Mouse (Mus musculus): ENCODE measurements around the gene Lrp8. TPM values are rescaled to one million over a fixed set of nuclear protein-coding genes. Genes with fewer than 3 reads are reported as not detected.

Lrp8 gene
- polyA plus RNA-seq, 1 experiment from 2014 or later: 33.5 TPM

- peaks cover 35% of the 10 kb centered on the region for H3K36me3 ChIP-seq (ENCODE audit: control insufficient read depth, insufficient read depth, low read length)
- no peaks in the 10 kb centered on the region for H3K4me1 ChIP-seq (ENCODE audit: control insufficient read depth, insufficient read depth, low read length)
- H3K27ac ChIP-seq (ENCODE audit: low read depth, low read length): no peak overlapping the region
- H3K9ac ChIP-seq (ENCODE audit: low read length): no peak overlapping the region
- DNase-seq (ENCODE audit: low spot score) (no peak), ATAC-seq (no peak)
- no peak overlapping the region for H3K4me2 ChIP-seq (ENCODE audit: low read length)
- H3K9me3 ChIP-seq (replicated peaks; ENCODE audit: control insufficient read depth, low read length): no peaks in the 10 kb centered on the region
- no peak overlapping the region for H3K4me3 ChIP-seq (ENCODE audit: low read depth, low read length)
- WGBS: 92% methylated on average over 3 of the region's 3 CpGs
- H3K27me3 ChIP-seq (replicated peaks; ENCODE audit: control insufficient read depth, insufficient read depth, low read length): no peaks in the 10 kb centered on the region
These were observed 98.1 kb downstream of the Lrp8 start for GRCm38 (mm10) chr4:107900206-107900605.

- no peak for DNase-seq (ENCODE audit: low spot score)
- Histone ChIP-seq H3K27me3 (replicated peaks; ENCODE audit: control insufficient read depth, insufficient read depth, low read length) (no peaks in the 10 kb centered on the region), H3K36me3 (ENCODE audit: control insufficient read depth, insufficient read depth, low read length) (peaks cover 17% of the 10 kb centered on the region), H3K27ac (ENCODE audit: low read depth, low read length) (no peak overlapping the region), H3K9me3 (replicated peaks; ENCODE audit: control insufficient read depth, low read length) (no peaks in the 10 kb centered on the region), H3K4me1 (ENCODE audit: control insufficient read depth, insufficient read depth, low read length) (no peaks in the 10 kb centered on the region), H3K4me3 (ENCODE audit: low read depth, low read length) (no peak overlapping the region), H3K4me2 (ENCODE audit: low read length) (no peak overlapping the region), H3K9ac (ENCODE audit: low read length) (no peak overlapping the region)
- ATAC-seq: no peak
- WGBS: 95% methylated on average over 10 of the region's 10 CpGs
These were observed 102.2 kb downstream of the Lrp8 start for GRCm38 (mm10) chr4:107904252-107904651.

- Histone ChIP-seq H3K9me3 (replicated peaks; ENCODE audit: control insufficient read depth, low read length) (no peaks in the 10 kb centered on the region), H3K36me3 (ENCODE audit: control insufficient read depth, insufficient read depth, low read length) (peaks cover 24% of the 10 kb centered on the region), H3K4me3 (ENCODE audit: low read depth, low read length) (no peak overlapping the region), H3K4me2 (ENCODE audit: low read length) (no peak overlapping the region), H3K27me3 (replicated peaks; ENCODE audit: control insufficient read depth, insufficient read depth, low read length) (no peaks in the 10 kb centered on the region), H3K4me1 (ENCODE audit: control insufficient read depth, insufficient read depth, low read length) (no peaks in the 10 kb centered on the region), H3K9ac (ENCODE audit: low read length) (no peak overlapping the region), H3K27ac (ENCODE audit: low read depth, low read length) (no peak overlapping the region)
- DNase-seq (ENCODE audit: low spot score) (no peak), ATAC-seq (no peak)
- 90% methylated on average over 9 of the region's 9 CpGs for WGBS
These were observed 104.5 kb downstream of the Lrp8 start for GRCm38 (mm10) chr4:107906561-107906960.

DNA sequence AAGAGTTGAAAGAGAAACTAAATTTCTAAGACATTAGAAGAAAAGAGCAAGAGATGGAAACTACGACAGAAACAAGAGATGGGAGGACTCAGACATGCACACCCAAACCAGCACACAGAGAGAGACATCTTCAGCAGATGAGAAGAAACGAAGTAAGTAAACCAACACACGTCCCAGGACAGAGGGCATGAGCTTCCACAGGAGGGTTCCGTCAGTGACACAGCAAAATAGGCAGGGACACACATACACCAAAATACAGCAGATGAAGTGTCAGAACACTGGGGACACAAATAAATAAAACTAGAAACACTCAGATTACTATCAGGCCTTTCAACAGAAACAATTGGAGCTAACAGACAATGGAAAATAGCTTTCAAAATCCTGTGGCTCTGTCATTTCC is 108.0 kb downstream of the Lrp8 start:
- Histone ChIP-seq H3K27me3 (replicated peaks; ENCODE audit: control insufficient read depth, insufficient read depth, low read length) (no peaks in the 10 kb centered on the region), H3K9ac (ENCODE audit: low read length) (no peak overlapping the region), H3K9me3 (replicated peaks; ENCODE audit: control insufficient read depth, low read length) (no peaks in the 10 kb centered on the region), H3K4me1 (ENCODE audit: control insufficient read depth, insufficient read depth, low read length) (no peaks in the 10 kb centered on the region), H3K27ac (ENCODE audit: low read depth, low read length) (no peak overlapping the region), H3K4me2 (ENCODE audit: low read length) (no peak overlapping the region), H3K36me3 (ENCODE audit: control insufficient read depth, insufficient read depth, low read length) (peaks cover 31% of the 10 kb centered on the region), H3K4me3 (ENCODE audit: low read depth, low read length) (no peak overlapping the region)
- 93% methylated on average over 4 of the region's 4 CpGs for WGBS
- DNase-seq (ENCODE audit: low spot score): no peak
- ATAC-seq: no peak

GRCm38 (mm10) chr4:107920336-107920735 is 118.3 kb downstream of the Lrp8 start:
- Histone ChIP-seq H3K27me3 (replicated peaks; ENCODE audit: control insufficient read depth, insufficient read depth, low read length) (no peaks in the 10 kb centered on the region), H3K9ac (ENCODE audit: low read length) (no peak overlapping the region), H3K9me3 (replicated peaks; ENCODE audit: control insufficient read depth, low read length) (no peaks in the 10 kb centered on the region), H3K27ac (ENCODE audit: low read depth, low read length) (no peak overlapping the region), H3K4me3 (ENCODE audit: low read depth, low read length) (no peak overlapping the region), H3K36me3 (ENCODE audit: control insufficient read depth, insufficient read depth, low read length) (no peaks in the 10 kb centered on the region), H3K4me1 (ENCODE audit: control insufficient read depth, insufficient read depth, low read length) (peaks cover 6% of the 10 kb centered on the region; the same call in 1 of the 2 replicates), H3K4me2 (ENCODE audit: low read length) (no peak overlapping the region)
- WGBS: 97% methylated on average over 2 of the region's 2 CpGs
- DNase-seq (ENCODE audit: low spot score) (no peak), ATAC-seq (no peak)

DNA sequence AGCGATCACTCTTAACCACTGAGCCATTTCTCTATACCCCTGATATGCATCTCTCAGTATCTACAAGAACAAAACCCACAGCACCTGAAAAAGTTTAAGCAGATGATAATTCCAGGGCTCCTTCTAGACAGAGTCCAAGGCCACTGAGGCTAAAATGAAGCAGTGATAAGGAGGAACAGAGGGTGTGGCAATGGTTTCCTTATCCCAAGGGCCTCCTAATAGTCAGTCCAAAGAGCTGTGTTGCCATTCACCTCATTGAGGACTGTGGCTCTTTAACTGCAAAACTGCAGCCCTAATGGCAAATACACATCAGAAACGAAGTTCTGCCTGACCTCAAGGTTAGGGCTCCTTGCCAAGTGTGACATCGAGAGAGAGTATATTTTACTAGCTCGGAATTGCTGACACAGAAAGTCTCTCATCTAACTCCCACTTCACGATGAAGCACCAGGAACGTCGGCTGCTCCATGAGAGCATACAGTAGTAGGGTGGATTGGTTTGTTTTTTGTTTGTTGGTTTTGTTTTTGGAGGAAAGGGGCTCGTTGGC is 119.2 kb downstream of the Lrp8 start:
- 84% methylated on average over 8 of the region's 8 CpGs for WGBS
- ATAC-seq: no peak
- no peaks in the 10 kb centered on the region for H3K36me3 ChIP-seq (ENCODE audit: control insufficient read depth, insufficient read depth, low read length)
- H3K9ac ChIP-seq (ENCODE audit: low read length): no peak overlapping the region
- H3K9me3 ChIP-seq (replicated peaks; ENCODE audit: control insufficient read depth, low read length): no peaks in the 10 kb centered on the region
- no peak for DNase-seq (ENCODE audit: low spot score)
- no peak overlapping the region for H3K4me2 ChIP-seq (ENCODE audit: low read length)
- H3K4me1 ChIP-seq (ENCODE audit: control insufficient read depth, insufficient read depth, low read length): peaks cover 6% of the 10 kb centered on the region; the same call in 1 of the 2 replicates
- no peak overlapping the region for H3K4me3 ChIP-seq (ENCODE audit: low read depth, low read length)
- H3K27me3 ChIP-seq (replicated peaks; ENCODE audit: control insufficient read depth, insufficient read depth, low read length): no peaks in the 10 kb centered on the region
- no peak overlapping the region for H3K27ac ChIP-seq (ENCODE audit: low read depth, low read length)

DNA sequence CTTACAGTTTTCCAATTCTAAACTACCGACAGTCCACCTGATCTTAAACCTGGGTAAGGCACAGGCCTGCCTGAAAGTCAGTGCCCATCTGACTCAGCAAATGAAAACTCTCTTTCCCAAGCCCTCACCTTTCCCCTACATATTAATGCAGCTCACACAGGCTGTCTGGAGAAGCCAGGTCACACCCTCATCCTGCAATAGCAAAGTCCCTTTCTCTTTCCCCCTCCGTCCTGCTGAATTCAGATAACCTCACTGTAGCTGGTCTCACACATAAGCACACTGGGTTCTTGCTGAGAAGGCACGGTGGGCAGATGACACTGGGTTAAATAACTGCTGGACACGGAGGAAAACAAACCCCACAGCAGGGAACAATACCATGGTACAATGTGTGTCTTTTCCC is 119.9 kb downstream of the Lrp8 start:
- no peak for DNase-seq (ENCODE audit: low spot score)
- Histone ChIP-seq H3K9ac (ENCODE audit: low read length) (no peak overlapping the region), H3K36me3 (ENCODE audit: control insufficient read depth, insufficient read depth, low read length) (no peaks in the 10 kb centered on the region), H3K9me3 (replicated peaks; ENCODE audit: control insufficient read depth, low read length) (no peaks in the 10 kb centered on the region), H3K4me2 (ENCODE audit: low read length) (0 out of 2 replicates have a peak overlapping the region, but pooled peaks have one; percentile 81), H3K27me3 (replicated peaks; ENCODE audit: control insufficient read depth, insufficient read depth, low read length) (no peaks in the 10 kb centered on the region), H3K27ac (ENCODE audit: low read depth, low read length) (no peak overlapping the region), H3K4me3 (ENCODE audit: low read depth, low read length) (no peak overlapping the region), H3K4me1 (ENCODE audit: control insufficient read depth, insufficient read depth, low read length) (peaks cover 6% of the 10 kb centered on the region; the same call in 1 of the 2 replicates)
- ATAC-seq: no peak
- 73% methylated on average over 4 of the region's 4 CpGs for WGBS

DNA sequence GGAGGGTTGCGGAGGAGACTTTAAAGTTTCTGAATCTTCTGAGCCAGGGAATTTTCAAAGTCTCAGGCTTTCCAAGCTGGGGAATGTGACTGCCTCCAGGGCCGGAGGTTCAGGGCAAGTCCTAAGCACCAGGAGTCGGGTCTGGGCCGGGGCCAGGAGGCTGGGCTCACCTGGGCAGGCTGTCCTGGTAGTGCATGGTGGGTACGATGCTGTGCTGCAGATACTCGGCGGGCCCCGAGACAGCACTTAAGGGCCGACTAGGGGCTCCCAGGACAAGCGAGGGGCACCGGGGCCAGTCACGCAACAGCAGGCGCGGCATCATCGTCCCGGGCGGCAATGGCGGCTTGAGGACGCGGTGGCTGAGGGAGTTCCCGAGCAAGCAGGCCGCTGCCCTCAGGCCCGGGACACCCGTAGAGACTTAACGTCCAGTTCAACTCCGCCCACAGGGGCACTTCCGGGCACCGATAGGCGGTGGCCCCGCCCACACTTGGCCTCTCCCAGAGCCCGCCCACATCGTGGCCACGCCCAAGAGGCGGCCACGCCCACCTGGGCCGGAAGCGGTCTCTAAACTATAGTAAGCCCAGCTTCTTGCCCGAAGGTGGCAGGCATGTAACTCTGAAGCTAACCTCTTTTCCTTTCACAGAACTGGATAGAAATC is 121.2 kb downstream of the Lrp8 start, which contains the start of gene Cpt2:
Gene Cpt2, minus strand, starts transcription at position 466 of the 658 bp plus-strand sequence.
- H3K9me3 ChIP-seq (replicated peaks; ENCODE audit: control insufficient read depth, low read length): no peaks in the 10 kb centered on the region
- no peaks in the 10 kb centered on the region for H3K36me3 ChIP-seq (ENCODE audit: control insufficient read depth, insufficient read depth, low read length)
- peak; percentile 93 for DNase-seq (ENCODE audit: low spot score)
- no peaks in the 10 kb centered on the region for H3K27me3 ChIP-seq (replicated peaks; ENCODE audit: control insufficient read depth, insufficient read depth, low read length)
- peaks cover 6% of the 10 kb centered on the region; the same call in 1 of the 2 replicates for H3K4me1 ChIP-seq (ENCODE audit: control insufficient read depth, insufficient read depth, low read length)
- 0 out of 2 replicates have a peak within 1 kb of the TSS, but pooled peaks have one; percentile 9 for H3K27ac ChIP-seq (ENCODE audit: low read depth, low read length)
- H3K4me2 ChIP-seq (ENCODE audit: low read length): peak within 1 kb of the TSS; percentile 81
- peak; percentile 95 for ATAC-seq
- peak within 1 kb of the TSS; percentile 78 for H3K9ac ChIP-seq (ENCODE audit: low read length)
- 2% methylated on average over 38 of the region's 38 CpGs for WGBS
- peak within 1 kb of the TSS; percentile 66 for H3K4me3 ChIP-seq (ENCODE audit: low read depth, low read length)

DNA sequence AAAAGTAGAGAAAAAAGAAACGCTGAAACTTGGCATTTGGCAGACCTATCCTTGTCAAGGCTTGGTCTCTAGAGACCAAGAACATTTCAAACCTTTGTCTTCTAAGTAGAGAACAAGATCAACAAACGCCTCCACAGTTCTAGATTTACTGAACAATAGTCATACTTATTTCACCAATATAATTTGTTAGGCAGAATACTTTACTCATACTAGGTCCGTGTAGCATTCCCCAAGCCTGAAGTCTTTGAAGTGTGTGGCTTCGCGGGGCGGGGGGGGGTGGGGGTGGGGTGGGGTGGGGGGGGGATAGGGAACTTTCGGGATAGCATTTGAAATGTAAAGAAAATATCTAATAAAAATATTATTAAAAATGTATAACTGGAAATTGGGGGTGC is 121.7 kb downstream of the Lrp8 start:
- Histone ChIP-seq H3K9me3 (replicated peaks; ENCODE audit: control insufficient read depth, low read length) (no peaks in the 10 kb centered on the region), H3K4me1 (ENCODE audit: control insufficient read depth, insufficient read depth, low read length) (peaks cover 6% of the 10 kb centered on the region; the same call in 1 of the 2 replicates), H3K9ac (ENCODE audit: low read length) (peak overlapping the region; percentile 78; the same call in 1 of the 2 replicates), H3K36me3 (ENCODE audit: control insufficient read depth, insufficient read depth, low read length) (no peaks in the 10 kb centered on the region), H3K4me2 (ENCODE audit: low read length) (peak overlapping the region; percentile 81), H3K4me3 (ENCODE audit: low read depth, low read length) (peak overlapping the region; percentile 66), H3K27me3 (replicated peaks; ENCODE audit: control insufficient read depth, insufficient read depth, low read length) (no peaks in the 10 kb centered on the region), H3K27ac (ENCODE audit: low read depth, low read length) (no peak overlapping the region)
- WGBS: 52% methylated on average over 7 of the region's 7 CpGs
- DNase-seq (ENCODE audit: low spot score) (no peak), ATAC-seq (no peak)

Data from forebrain, embryonic 14.5 days (tissue).